Mouse (Mus musculus) cerebellum, adult 2 months (tissue): ENCODE data around the gene Crb1.

Source experiments
- CTCF ChIP-seq: fragments of 200-500 bp; IDR thresholded peaks from 2 replicates; pipeline ENCODE4 v1.5.1; 2011; ENCODE audit warnings: low read depth, mild to moderate bottlenecking, control low read depth, low read length, moderate library complexity, borderline replicate concordance; ENCODE audit not compliant: insufficient read depth
- POLR2A ChIP-seq: fragments of 200-500 bp; IDR thresholded peaks from 2 replicates; pipeline ENCODE4 v1.6.1; 2011; ENCODE audit warnings: low read length, control low read depth, borderline replicate concordance; ENCODE audit not compliant: insufficient read depth

DNA sequence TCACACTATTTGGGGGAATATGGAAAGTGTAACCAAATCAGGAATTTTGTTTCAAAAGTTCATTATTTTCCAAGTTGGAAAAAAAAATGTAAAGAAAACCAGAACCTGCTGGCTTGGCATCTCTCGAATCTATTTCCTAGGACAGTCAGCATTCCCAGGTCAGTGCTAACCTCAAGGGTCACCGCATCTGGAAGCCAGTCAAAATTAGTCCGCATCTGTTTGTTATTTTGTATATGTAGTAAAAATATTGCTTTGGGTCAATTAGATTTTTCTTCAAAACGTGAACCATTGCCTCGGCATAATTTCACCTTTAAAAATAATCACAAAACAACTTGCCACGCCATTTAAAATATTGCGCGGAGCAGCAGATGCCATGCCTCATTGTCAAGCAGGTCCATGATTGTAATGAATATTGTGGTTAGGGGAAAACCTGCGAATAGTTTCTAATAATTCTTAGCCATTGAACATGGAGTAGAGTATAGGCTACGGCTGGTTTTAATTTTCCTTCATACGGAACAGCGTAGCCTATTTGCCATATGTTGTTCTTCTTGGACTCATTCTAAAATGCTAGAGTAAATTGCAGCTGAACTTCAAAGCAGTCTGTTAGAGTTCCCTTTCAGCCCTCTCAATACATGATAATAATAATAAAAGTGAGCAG lies 130.0 kb downstream of the Crb1 start:
- TF ChIP-seq POLR2A, result no peak
- TF ChIP-seq CTCF, result no peak
